Mouse (Mus musculus) adrenal gland, postnatal 10 days (tissue): ENCODE measurements at regions not wholly inside any gene's neighbourhood (a gene's known extent, or its start where the extent isn't known, plus 50 kb on each side); places are given as distances from the start of the nearest gene placed in this dataset.

Experiments used
- DNase-seq: peaks from one replicate; pipeline ENCODE4 v3.0.0; 2021; ENCODE audit warnings: mixed read lengths

- no peak for DNase-seq
These were observed 141.0 kb upstream of the Arglu1 start for GRCm38 (mm10) chr8:8831306-8831705.

GRCm38 (mm10) chr8:8829230-8829629 is 138.9 kb upstream of the Arglu1 start:
- no peak for DNase-seq

- no peak for DNase-seq
These were observed 137.2 kb upstream of the Arglu1 start for GRCm38 (mm10) chr8:8827555-8827954.

GRCm38 (mm10) chr8:8826801-8827200 is 136.5 kb upstream of the Arglu1 start:
- DNase-seq, result peak; percentile 28

GRCm38 (mm10) chr8:8824886-8825285 is 134.6 kb upstream of the Arglu1 start:
- no peak for DNase-seq

- DNase-seq, result no peak
These were observed 130.8 kb upstream of the Arglu1 start for GRCm38 (mm10) chr8:8821119-8821518.

- no peak for DNase-seq
These were observed 130.3 kb upstream of the Arglu1 start for GRCm38 (mm10) chr8:8820614-8821013.

- DNase-seq, result peak; percentile 20
These were observed 129.1 kb upstream of the Arglu1 start for GRCm38 (mm10) chr8:8819233-8819931.

GRCm38 (mm10) chr8:8812807-8813167 is 122.5 kb upstream of the Arglu1 start:
- no peak for DNase-seq

GRCm38 (mm10) chr8:8812051-8812806 is 121.9 kb upstream of the Arglu1 start:
- no peak for DNase-seq

GRCm38 (mm10) chr8:8810928-8811327 is 120.6 kb upstream of the Arglu1 start:
- DNase-seq, result no peak

- DNase-seq, result no peak
These were observed 119.6 kb upstream of the Arglu1 start for GRCm38 (mm10) chr8:8809835-8810439.

- no peak for DNase-seq
These were observed 119.0 kb upstream of the Arglu1 start for GRCm38 (mm10) chr8:8809349-8809748.

GRCm38 (mm10) chr8:8802761-8803340 is 112.5 kb upstream of the Arglu1 start:
- no peak for DNase-seq

- DNase-seq, result no peak
These were observed 112.0 kb upstream of the Arglu1 start for GRCm38 (mm10) chr8:8802317-8802716.

GRCm38 (mm10) chr8:8801578-8801977 is 111.3 kb upstream of the Arglu1 start:
- no peak for DNase-seq

GRCm38 (mm10) chr8:8797521-8797920 is 107.2 kb upstream of the Arglu1 start:
- no peak for DNase-seq

GRCm38 (mm10) chr8:8796951-8797350 is 106.6 kb upstream of the Arglu1 start:
- DNase-seq, result no peak

GRCm38 (mm10) chr8:8794711-8795110 is 104.4 kb upstream of the Arglu1 start:
- no peak for DNase-seq

- no peak for DNase-seq
These were observed 89.6 kb upstream of the Arglu1 start for GRCm38 (mm10) chr8:8779931-8780330.

- no peak for DNase-seq
These were observed 84.2 kb upstream of the Arglu1 start for GRCm38 (mm10) chr8:8774496-8775015.

GRCm38 (mm10) chr8:8772424-8772823 is 82.1 kb upstream of the Arglu1 start:
- DNase-seq, result no peak

- no peak for DNase-seq
These were observed 80.1 kb upstream of the Arglu1 start for GRCm38 (mm10) chr8:8770397-8770796.
